Mouse (Mus musculus) heart, embryonic 12.5 days (tissue): Measurements from ENCODE around the gene Flnb. TPM values are rescaled to one million over a fixed set of nuclear protein-coding genes. Genes with fewer than 3 reads are reported as not detected.

Source experiments
- ATAC-seq: fragments of 200-750 bp; cut with Nextera tagmentation; 2 replicates; pipeline ENCODE4 v1.8.0; 2017; ENCODE audit warnings: moderate TSS enrichment, moderate library complexity; ENCODE audit not compliant: insufficient number of reproducible peaks, low FRiP score
- H3K27ac ChIP-seq: fragments of 300-500 bp; sonication (generic); 2 replicates; pipeline ENCODE4 v1.5.1; 2016; ENCODE audit warnings: mild to moderate bottlenecking, moderate library complexity; ENCODE audit not compliant: poor library complexity, severe bottlenecking
- H3K27me3 ChIP-seq: fragments of 300-500 bp; sonication (generic); replicated peaks from 2 replicates; pipeline ENCODE4 v1.6.1; 2016; ENCODE audit warnings: mild to moderate bottlenecking, moderate library complexity
- H3K36me3 ChIP-seq: fragments of 300-500 bp; sonication (generic); 2 replicates; pipeline ENCODE4 v1.6.1; 2016; ENCODE audit warnings: mild to moderate bottlenecking, moderate library complexity
- H3K4me1 ChIP-seq: fragments of 300-500 bp; sonication (generic); replicated peaks from 2 replicates; pipeline ENCODE4 v1.6.1; 2016; ENCODE audit warnings: mild to moderate bottlenecking
- H3K4me2 ChIP-seq: fragments of 300-500 bp; sonication (generic); 2 replicates; pipeline ENCODE4 v1.6.1; 2016; ENCODE audit warnings: mild to moderate bottlenecking, moderate library complexity
- H3K4me3 ChIP-seq: fragments of 300-500 bp; sonication (generic); 2 replicates; pipeline ENCODE4 v1.5.1; 2016; ENCODE audit warnings: mild to moderate bottlenecking
- H3K9ac ChIP-seq: fragments of 300-500 bp; sonication (generic); 2 replicates; pipeline ENCODE4 v1.6.1; 2016; ENCODE audit warnings: mild to moderate bottlenecking, moderate library complexity
- H3K9me3 ChIP-seq: fragments of 300-500 bp; sonication (generic); replicated peaks from 2 replicates; pipeline ENCODE4 v1.6.1; 2016; ENCODE audit warnings: mild to moderate bottlenecking, moderate library complexity
- WGBS: fragments of 180-500 bp; shearing (Covaris S2); methylation state at CpG from one replicate; pipeline ENCODE4 v1.1.7; 2016; 5-methylcytosine and 5-hydroxymethylcytosine counted together
- polyA plus RNA-seq: library from polyadenylated mRNA; unstranded; fragments of >200 nt; fragmentation: Nextera tagmentation; extraction: Ambion mirVana; gene quantifications from 2 replicates; pipeline ENCODE4 v1.2.1, GENCODE M21; 2016

Gene Flnb
- polyA plus RNA-seq, 1 experiment from 2014 or later = 15.1 TPM

DNA sequence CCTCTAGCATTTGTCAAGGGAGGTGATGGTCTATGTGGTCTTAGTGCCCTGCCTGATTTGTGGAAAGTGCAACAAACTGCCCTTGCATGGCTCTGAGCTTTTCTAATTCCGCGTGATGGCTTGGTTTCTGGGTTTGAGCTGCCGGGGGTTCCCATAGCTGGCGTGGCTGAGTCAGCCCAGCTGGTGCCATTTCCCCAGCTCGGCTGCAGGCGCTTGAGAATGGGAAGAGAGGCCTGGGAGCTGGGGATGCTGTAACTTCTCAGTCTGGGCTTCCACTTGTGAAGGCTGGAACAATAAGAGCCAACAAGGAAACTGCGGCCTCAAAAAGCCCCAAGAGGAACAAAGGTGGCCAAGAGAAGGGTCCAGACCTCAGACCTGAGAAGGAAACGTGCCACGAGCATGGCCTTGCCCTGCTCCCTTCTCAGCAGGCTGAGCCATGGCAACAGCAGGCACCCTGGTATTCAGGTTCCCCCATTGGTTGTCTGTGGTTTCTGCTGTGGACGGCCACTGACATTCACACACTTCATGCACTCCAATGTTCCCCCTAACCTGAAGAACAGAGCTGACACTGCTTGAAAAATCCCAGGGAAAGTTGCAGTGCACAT lies 154.2 kb downstream of the Flnb start:
- 60% methylated on average over 10 of the region's 10 CpGs for WGBS
- no peak overlapping the region for H3K4me2 ChIP-seq
- no peak for ATAC-seq
- no peaks in the 10 kb centered on the region for H3K36me3 ChIP-seq
- H3K9me3 ChIP-seq = no peaks in the 10 kb centered on the region
- no peaks in the 10 kb centered on the region for H3K4me1 ChIP-seq
- no peak overlapping the region for H3K27ac ChIP-seq
- no peak overlapping the region for H3K4me3 ChIP-seq
- no peaks in the 10 kb centered on the region for H3K27me3 ChIP-seq
- H3K9ac ChIP-seq = no peak overlapping the region

DNA sequence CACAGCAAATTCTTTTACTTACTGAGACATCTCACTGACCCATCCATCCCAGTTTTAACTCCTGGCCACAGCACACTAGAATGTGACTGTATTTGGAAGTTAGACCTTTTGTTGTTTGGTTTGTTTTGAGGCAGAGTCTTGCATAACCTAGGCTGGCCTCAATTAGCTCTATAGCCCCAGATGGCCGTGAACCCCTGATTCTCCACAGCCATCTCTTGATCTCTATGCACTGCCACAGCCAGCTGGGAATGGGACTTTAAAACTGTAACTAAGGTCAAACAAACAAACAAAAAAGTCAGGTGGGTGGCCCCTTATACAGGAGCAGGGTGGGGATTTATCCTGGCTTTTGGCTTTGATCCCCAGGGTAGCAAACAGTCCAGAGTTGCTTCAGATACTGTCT lies 156.9 kb downstream of the Flnb start:
- H3K4me1 ChIP-seq = 0 out of 2 replicates have a peak, but pooled peaks cover 3% of the 10 kb centered on the region
- H3K36me3 ChIP-seq = no peaks in the 10 kb centered on the region
- H3K27me3 ChIP-seq = no peaks in the 10 kb centered on the region
- no peak overlapping the region for H3K4me2 ChIP-seq
- ATAC-seq = no peak
- H3K27ac ChIP-seq = no peak overlapping the region
- no peak overlapping the region for H3K9ac ChIP-seq
- H3K9me3 ChIP-seq = no peaks in the 10 kb centered on the region
- WGBS = 81% methylated on average over 1 of the region's 1 CpGs
- H3K4me3 ChIP-seq = no peak overlapping the region

DNA sequence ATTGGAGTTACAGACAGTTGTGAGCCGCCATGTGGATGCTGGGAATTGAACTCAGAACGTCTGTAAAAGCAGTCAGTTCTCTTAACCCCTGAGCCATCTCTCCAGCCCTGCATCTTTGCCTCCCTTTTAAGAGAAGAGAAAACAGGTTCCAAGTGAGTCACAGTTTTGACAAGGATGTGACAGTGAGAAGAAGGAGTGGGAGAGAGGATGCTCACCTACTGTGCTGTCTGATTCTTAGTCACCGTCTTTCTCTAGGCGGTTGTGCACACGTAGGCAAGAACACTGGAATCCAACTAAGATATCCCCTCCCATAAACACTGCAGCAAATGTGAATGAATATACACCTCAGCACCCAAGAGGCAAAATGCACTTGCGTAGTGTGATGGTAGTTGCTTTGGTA lies 157.4 kb downstream of the Flnb start:
- Histone ChIP-seq H3K4me3 (no peak overlapping the region), H3K4me1 (0 out of 2 replicates have a peak, but pooled peaks cover 3% of the 10 kb centered on the region), H3K36me3 (no peaks in the 10 kb centered on the region), H3K27me3 (no peaks in the 10 kb centered on the region), H3K27ac (no peak overlapping the region), H3K9me3 (no peaks in the 10 kb centered on the region), H3K4me2 (no peak overlapping the region), H3K9ac (no peak overlapping the region)
- ATAC-seq = no peak
- WGBS = 82% methylated on average over 6 of the region's 6 CpGs

DNA sequence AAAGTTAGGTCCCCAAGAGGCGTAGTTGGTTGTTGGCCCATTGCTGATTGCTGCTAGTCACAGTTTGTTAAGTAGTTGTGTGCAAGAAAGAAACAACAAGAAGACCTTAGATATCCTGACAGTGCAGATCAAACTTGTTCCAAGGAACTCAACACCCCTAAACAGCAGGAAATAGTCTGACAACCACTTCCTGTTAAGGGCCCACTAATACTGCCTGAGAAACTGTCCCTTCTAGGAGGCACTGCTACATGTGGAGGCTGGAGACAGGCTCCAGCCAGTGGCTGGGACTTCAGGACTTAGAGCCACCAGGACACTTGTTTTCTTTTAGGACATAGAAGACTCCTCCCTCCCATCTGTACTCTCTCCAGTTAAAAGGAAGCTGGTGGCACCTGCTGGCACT lies 159.7 kb downstream of the Flnb start:
- Histone ChIP-seq H3K9me3 (no peaks in the 10 kb centered on the region), H3K27ac (no peak overlapping the region), H3K9ac (no peak overlapping the region), H3K4me1 (0 out of 2 replicates have a peak, but pooled peaks cover 3% of the 10 kb centered on the region), H3K4me2 (no peak overlapping the region), H3K4me3 (no peak overlapping the region), H3K36me3 (no peaks in the 10 kb centered on the region), H3K27me3 (no peaks in the 10 kb centered on the region)
- WGBS = 78% methylated on average over 1 of the region's 1 CpGs
- no peak for ATAC-seq

DNA sequence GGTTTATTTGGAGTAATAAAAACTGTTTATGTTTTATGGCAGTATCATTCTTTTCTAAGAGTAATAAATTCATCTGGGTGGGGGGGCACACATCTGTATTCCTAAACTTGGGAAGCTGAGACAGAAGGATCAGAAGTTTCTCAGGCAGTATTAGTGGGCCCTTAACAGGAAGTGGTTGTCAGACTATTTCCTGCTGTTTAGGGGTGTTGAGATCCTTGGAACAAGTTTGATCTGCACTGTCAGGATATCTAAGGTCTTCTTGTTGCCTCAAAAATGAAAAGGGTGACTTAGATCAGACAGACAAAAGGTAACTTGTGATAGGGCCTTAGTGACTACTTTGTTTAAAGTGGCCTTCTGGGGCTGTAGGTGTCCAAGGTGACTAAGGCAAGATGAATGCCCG lies 160.4 kb downstream of the Flnb start:
- no peak for ATAC-seq
- no peak overlapping the region for H3K27ac ChIP-seq
- WGBS = 77% methylated on average over 1 of the region's 1 CpGs

DNA sequence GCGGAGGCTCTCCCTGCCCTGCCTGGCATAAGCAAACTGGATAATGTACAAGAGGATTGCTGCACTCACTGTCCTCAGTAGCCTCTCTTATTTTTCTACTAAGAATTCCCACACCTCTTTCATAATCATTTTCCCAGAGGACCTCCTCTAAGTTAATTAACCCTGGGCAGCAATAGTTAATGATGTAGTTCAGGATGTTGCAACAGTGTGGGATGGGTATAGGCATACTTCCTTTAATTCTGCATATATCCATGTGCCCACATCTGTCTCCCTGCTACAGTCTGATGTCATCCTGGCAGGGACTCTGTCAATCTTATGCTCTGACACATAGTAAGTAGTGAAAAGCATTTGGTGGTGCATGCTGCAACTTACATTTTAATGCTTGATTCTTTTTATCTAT lies 163.5 kb downstream of the Flnb start:
- Histone ChIP-seq H3K27ac (no peak overlapping the region), H3K4me2 (no peak overlapping the region), H3K4me3 (no peak overlapping the region), H3K36me3 (no peaks in the 10 kb centered on the region), H3K4me1 (0 out of 2 replicates have a peak, but pooled peaks cover 3% of the 10 kb centered on the region), H3K9me3 (no peaks in the 10 kb centered on the region), H3K9ac (no peak overlapping the region), H3K27me3 (no peaks in the 10 kb centered on the region)
- WGBS = 100% methylated on average over 1 of the region's 1 CpGs
- ATAC-seq = no peak

More for the DNA sequence above, 160.4 kb downstream of the Flnb start:
- Histone ChIP-seq H3K4me1 (0 out of 2 replicates have a peak, but pooled peaks cover 3% of the 10 kb centered on the region), H3K27me3 (no peaks in the 10 kb centered on the region), H3K9me3 (no peaks in the 10 kb centered on the region), H3K4me3 (no peak overlapping the region), H3K9ac (no peak overlapping the region), H3K36me3 (no peaks in the 10 kb centered on the region), H3K4me2 (no peak overlapping the region)

DNA sequence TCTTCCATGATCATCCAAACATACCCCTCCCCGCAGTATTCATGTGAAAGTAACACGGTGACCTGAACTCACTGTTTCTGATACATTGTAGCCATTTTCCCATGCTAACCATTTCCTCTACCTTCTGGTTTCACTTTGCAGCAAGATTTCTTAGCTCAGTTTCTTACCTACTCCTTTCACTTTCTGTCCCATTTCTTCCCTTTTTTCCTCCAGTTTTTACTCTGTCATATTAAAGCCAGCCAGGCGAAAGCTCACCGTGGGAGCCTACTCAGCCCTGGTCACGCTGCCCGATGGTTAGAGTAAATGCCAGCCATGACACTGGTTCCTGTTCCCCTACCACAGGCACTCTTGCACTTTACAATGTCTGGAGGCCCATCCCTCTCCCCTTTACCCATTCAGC lies 169.2 kb downstream of the Flnb start:
- Histone ChIP-seq H3K9me3 (no peaks in the 10 kb centered on the region), H3K27ac (no peak overlapping the region), H3K4me3 (no peak overlapping the region), H3K27me3 (no peaks in the 10 kb centered on the region), H3K9ac (no peak overlapping the region), H3K4me2 (no peak overlapping the region), H3K4me1 (no peaks in the 10 kb centered on the region), H3K36me3 (no peaks in the 10 kb centered on the region)
- WGBS = 86% methylated on average over 6 of the region's 6 CpGs
- no peak for ATAC-seq

DNA sequence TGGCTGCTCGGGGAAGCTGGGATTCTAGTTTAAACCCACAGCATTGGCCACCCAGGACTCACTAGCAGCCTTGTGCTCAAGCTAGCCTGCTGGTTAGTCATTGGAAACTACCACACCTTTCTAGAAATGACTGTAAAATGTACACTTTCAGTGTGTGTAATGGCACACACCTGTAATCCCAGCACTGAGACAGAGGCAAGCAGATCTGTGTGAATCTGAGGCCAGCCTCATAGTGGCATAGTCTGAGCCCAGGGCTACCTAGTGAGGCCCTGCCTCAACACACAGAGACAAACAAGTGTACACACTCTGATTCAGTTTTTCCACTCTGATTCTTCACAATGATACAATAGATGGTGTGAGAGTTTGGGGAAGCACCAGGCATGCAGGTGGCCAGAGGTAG lies 171.6 kb downstream of the Flnb start:
- no peaks in the 10 kb centered on the region for H3K9me3 ChIP-seq
- no peaks in the 10 kb centered on the region for H3K27me3 ChIP-seq
- no peaks in the 10 kb centered on the region for H3K4me1 ChIP-seq
- H3K27ac ChIP-seq = no peak overlapping the region
- no peak overlapping the region for H3K4me3 ChIP-seq
- no peak overlapping the region for H3K4me2 ChIP-seq
- H3K36me3 ChIP-seq = no peaks in the 10 kb centered on the region
- no peak overlapping the region for H3K9ac ChIP-seq
- no peak for ATAC-seq
- WGBS = 63% methylated on average over 1 of the region's 1 CpGs

DNA sequence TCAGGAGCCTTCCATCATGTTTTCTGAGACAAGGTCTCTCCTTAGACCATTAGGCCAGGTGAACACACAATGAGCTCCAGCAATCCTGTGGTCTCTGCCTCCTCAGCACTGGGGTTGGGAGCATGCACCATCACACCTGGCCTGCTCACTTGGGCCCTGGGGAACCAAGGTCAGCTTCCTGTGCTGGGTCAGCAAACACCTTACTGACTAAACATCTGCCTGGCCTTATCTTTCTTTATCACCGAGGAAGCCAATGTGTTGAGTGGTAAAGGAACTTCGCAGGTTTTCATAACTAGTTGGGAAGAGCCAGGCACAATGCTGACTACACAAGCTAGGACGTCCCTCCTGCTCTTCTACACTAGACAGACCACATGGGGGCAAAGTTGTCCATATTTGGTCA lies 172.2 kb downstream of the Flnb start:
- WGBS = 48% methylated on average over 3 of the region's 3 CpGs
- Histone ChIP-seq H3K27me3 (no peaks in the 10 kb centered on the region), H3K4me2 (no peak overlapping the region), H3K9me3 (no peaks in the 10 kb centered on the region), H3K27ac (no peak overlapping the region), H3K4me1 (no peaks in the 10 kb centered on the region), H3K9ac (no peak overlapping the region), H3K4me3 (no peak overlapping the region), H3K36me3 (no peaks in the 10 kb centered on the region)
- ATAC-seq = no peak

DNA sequence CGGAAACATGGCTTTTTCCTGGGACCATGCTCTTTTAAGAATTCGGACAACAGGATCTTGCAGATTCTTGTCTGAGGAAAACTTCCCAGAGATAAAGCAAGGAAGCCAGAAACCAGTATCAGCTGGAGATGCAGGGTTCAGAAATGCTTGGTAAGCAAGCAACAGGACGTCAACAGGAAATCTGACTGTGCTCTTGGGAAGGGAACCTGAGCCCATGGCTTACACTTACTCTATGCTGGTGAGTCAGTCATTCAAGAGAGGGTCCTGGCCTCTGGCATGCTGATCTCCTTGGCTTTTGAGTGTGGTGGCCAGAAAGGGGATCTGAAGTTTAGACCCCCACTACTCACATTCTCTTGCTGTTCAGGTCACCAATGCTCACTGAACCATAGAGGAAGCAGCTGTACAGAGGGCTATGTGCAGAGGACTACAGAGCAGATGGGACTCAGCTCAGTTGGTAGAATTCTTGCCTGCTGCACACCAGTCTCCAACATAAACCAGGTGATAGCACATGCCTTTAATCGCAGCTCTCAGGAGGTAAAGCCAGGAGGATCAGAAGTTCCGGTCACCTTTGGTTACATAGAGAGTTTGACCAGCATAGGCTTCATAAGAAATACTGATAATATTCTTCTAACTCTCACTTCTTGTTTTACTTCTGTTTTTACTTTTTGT lies 173.5 kb downstream of the Flnb start:
- Histone ChIP-seq H3K4me2 (no peak overlapping the region), H3K27me3 (no peaks in the 10 kb centered on the region)
- ATAC-seq = no peak

DNA sequence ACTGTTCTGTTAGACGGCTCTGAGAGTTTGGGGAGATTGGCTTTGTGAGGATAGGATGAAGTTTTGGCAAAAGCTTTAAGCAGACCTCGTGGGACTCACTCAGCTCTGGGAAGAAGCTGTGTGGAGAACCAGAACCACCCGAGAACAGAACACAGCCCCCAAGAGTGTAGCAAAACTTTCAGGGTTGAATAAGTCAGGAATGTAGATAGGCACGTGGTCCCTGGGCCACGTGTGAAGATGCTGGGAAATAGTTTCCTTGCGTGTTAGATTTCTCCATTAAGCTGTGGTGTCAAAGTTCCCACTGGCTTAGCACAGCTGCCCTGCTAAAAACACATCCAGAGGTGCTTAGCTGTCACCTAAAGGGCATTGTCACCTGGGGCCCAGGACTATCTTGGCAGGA lies 174.4 kb downstream of the Flnb start:
- Histone ChIP-seq H3K27ac (no peak overlapping the region), H3K4me2 (no peak overlapping the region), H3K9me3 (no peaks in the 10 kb centered on the region), H3K9ac (no peak overlapping the region), H3K4me3 (no peak overlapping the region), H3K4me1 (no peaks in the 10 kb centered on the region), H3K27me3 (no peaks in the 10 kb centered on the region), H3K36me3 (no peaks in the 10 kb centered on the region)
- ATAC-seq = no peak
- 62% methylated on average over 6 of the region's 6 CpGs for WGBS

More for the DNA sequence above, 173.5 kb downstream of the Flnb start:
- Histone ChIP-seq H3K4me3 (no peak overlapping the region), H3K27ac (no peak overlapping the region), H3K36me3 (no peaks in the 10 kb centered on the region), H3K4me1 (no peaks in the 10 kb centered on the region), H3K9me3 (no peaks in the 10 kb centered on the region), H3K9ac (no peak overlapping the region)
- WGBS = 72% methylated on average over 5 of the region's 5 CpGs
